In genomic region chr19:56817851-56818526, GRCm38 (mm10) we compare ENCODE assay signal across 9 mouse cellular contexts. TPM values are rescaled to one million over a fixed set of nuclear protein-coding genes. Genes with fewer than 3 reads are reported as not detected.
DNase-seq lines count a peak whose midpoint lies in the region; ATAC-seq and TF ChIP-seq lines count a peak whose summit lies in the region.
"Had no signal": no experiment of that assay in that cellular context is flagged by ENCODE, and none has a peak within 500 bp of the region (broad histone marks: within the 10 kb centered on the region; RNA-seq: fewer than 3 reads in every experiment).

No protein-coding gene starts in this region.

- no peaks in the 10 kb centered on the region for H3K27me3 ChIP-seq in kidney, embryonic 14.5 days (ENCODE audit: control insufficient read depth, insufficient read depth, low read length)
- H3K27me3 ChIP-seq in neural tube, embryonic 15.5 days (replicated peaks), result no peaks in the 10 kb centered on the region

- ATAC-seq in kidney, embryonic 14.5 days (ENCODE audit: low FRiP score, low TSS enrichment), result no peak
- no peak for ATAC-seq in neural tube, embryonic 15.5 days (ENCODE audit: low FRiP score)

- DNase-seq in heart, adult 11 months, result peak; percentile 96
- no peak for DNase-seq in heart, postnatal 25 days (ENCODE audit: low spot score)
- peak; percentile 69 for DNase-seq in brain, embryonic 14.5 days (ENCODE audit: low read depth)
- peak; percentile 50 to 55 for DNase-seq in heart, adult 18-20 months
- no peak for DNase-seq in spleen, adult 12 weeks (ENCODE audit: low spot score)
- DNase-seq in adrenal gland, adult (ENCODE audit: inconsistent age in 2 of 2, low spot score in 1 of 2), result no peak

- peaks cover 7% of the 10 kb centered on the region; the same call in 1 of the 2 replicates for H3K36me3 ChIP-seq in kidney, embryonic 14.5 days (ENCODE audit: control insufficient read depth, insufficient read depth, low read length)
- H3K36me3 ChIP-seq in neural tube, embryonic 15.5 days, result 0 out of 2 replicates have a peak, but pooled peaks cover 2% of the 10 kb centered on the region

- peak overlapping the region; percentile 12; the same call in 1 of the 2 replicates for H3K4me2 ChIP-seq in kidney, embryonic 14.5 days (replicated peaks; ENCODE audit: low read depth, low read length)
- H3K4me2 ChIP-seq in neural tube, embryonic 15.5 days, result peak overlapping the region; percentile 19

- H3K9ac ChIP-seq in kidney, embryonic 14.5 days (ENCODE audit: low read depth, low read length), result 0 out of 2 replicates have a peak overlapping the region, but pooled peaks have one; percentile 12
- H3K9ac ChIP-seq in neural tube, embryonic 15.5 days (replicated peaks), result no peak overlapping the region
- H3K9ac ChIP-seq: liver, embryonic 14.5 days had no signal

- WGBS in kidney, embryonic 14.5 days, result 48% methylated on average over 14 of the region's 14 CpGs
- 38% methylated on average over 14 of the region's 14 CpGs for WGBS in neural tube, embryonic 15.5 days

- H3K27ac ChIP-seq in kidney, embryonic 14.5 days (ENCODE audit: low read depth, low read length), result no peak overlapping the region
- peak overlapping the region; percentile 33; the same call in 1 of the 2 replicates for H3K27ac ChIP-seq in neural tube, embryonic 15.5 days (replicated peaks)
- H3K27ac ChIP-seq: liver, embryonic 14.5 days had no signal

- intact Hi-C loops in heart, postnatal 25 days (cut with DNase I), result loop anchor here (5.0 to 10.0 kb wide), 2 partner anchors 89 to 393 kb away; no protein-coding TSS in a partner anchor

- H3K9me3 ChIP-seq in kidney, embryonic 14.5 days (ENCODE audit: control insufficient read depth, low read length), result no peaks in the 10 kb centered on the region
- no peaks in the 10 kb centered on the region for H3K9me3 ChIP-seq in neural tube, embryonic 15.5 days (replicated peaks)

- TF ChIP-seq CTCF in brain, embryonic 14.5 days (IDR thresholded peaks at IDR 0.05; ENCODE audit: borderline replicate concordance, extremely low read depth, insufficient read depth, insufficient read length), result no peak

- H3K4me1 ChIP-seq in kidney, embryonic 14.5 days (ENCODE audit: control insufficient read depth, insufficient read depth, low read length), result peaks cover 38% of the 10 kb centered on the region
- H3K4me1 ChIP-seq in neural tube, embryonic 15.5 days, result peaks cover 49% of the 10 kb centered on the region

- H3K4me3 ChIP-seq in kidney, embryonic 14.5 days (ENCODE audit: low read length), result no peak overlapping the region
- no peak overlapping the region for H3K4me3 ChIP-seq in neural tube, embryonic 15.5 days (replicated peaks)

- no peak for TF ChIP-seq POLR2A in brain, embryonic 14.5 days (IDR thresholded peaks at IDR 0.05; ENCODE audit: borderline replicate concordance, extremely low read depth, insufficient read depth, insufficient read length, poor library complexity, severe bottlenecking)

RNA-seq across cellular contexts. Expression of gene Ccdc186, which starts 4.0 kb away (rescaled TPM):
- total RNA-seq in heart, postnatal 25 days (2021), result 10 to 100 TPM; 26.0 to 30.7 TPM
- 12.2 and 20.0 TPM in 2 replicates for polyA plus RNA-seq in brain, embryonic 14.5 days (2012; rRNA removed)
- 10 to 100 TPM; 27.2 to 30.4 TPM for total RNA-seq in heart, adult 18-20 months (2021)
- polyA plus RNA-seq in kidney, embryonic 14.5 days (2014; fragmentation: Nextera tagmentation; extraction: Ambion mirVana), result 11.4 and 22.9 TPM in 2 replicates
- 20.4 and 22.2 TPM in 2 replicates for polyA plus RNA-seq in neural tube, embryonic 15.5 days (2015; fragmentation: Nextera tagmentation; extraction: Ambion mirVana)

RNA-seq across cellular contexts. Expression of gene Tdrd1, which starts 8.0 kb away (rescaled TPM):
- total RNA-seq in heart, postnatal 25 days (2021), result under 1 TPM in 1 of 2 experiments, not detected in 1; 0.06 TPM
- polyA plus RNA-seq in brain, embryonic 14.5 days (2012; rRNA removed), result 0.59 and 1.0 TPM in 2 replicates
- not detected for total RNA-seq in heart, adult 18-20 months (2021)
- 0.33 and 1.3 TPM in 2 replicates for polyA plus RNA-seq in kidney, embryonic 14.5 days (2014; fragmentation: Nextera tagmentation; extraction: Ambion mirVana)
- 1.1 and 1.2 TPM in 2 replicates for polyA plus RNA-seq in neural tube, embryonic 15.5 days (2015; fragmentation: Nextera tagmentation; extraction: Ambion mirVana)

RNA-seq across cellular contexts. Expression of gene Vwa2, which starts 56.1 kb away (rescaled TPM):
- not detected for total RNA-seq in heart, postnatal 25 days (2021)
- 1.1 and 1.5 TPM in 2 replicates for polyA plus RNA-seq in brain, embryonic 14.5 days (2012; rRNA removed)
- total RNA-seq in heart, adult 18-20 months (2021), result not detected
- 10.0 and 16.1 TPM in 2 replicates for polyA plus RNA-seq in kidney, embryonic 14.5 days (2014; fragmentation: Nextera tagmentation; extraction: Ambion mirVana)
- 0.33 and 0.70 TPM in 2 replicates for polyA plus RNA-seq in neural tube, embryonic 15.5 days (2015; fragmentation: Nextera tagmentation; extraction: Ambion mirVana)

Comparison
In these comparisons a context has a peak if more than half of its experiments do, and no peak if none do; other contexts are left out.
1. DNase-seq: peak in heart, adult 11 months (single experiment), brain, embryonic 14.5 days (single experiment) and heart, adult 18-20 months (2 of 2); none in heart, postnatal 25 days (single experiment), spleen, adult 12 weeks (single experiment) and adrenal gland, adult (0 of 2).